Mouse (Mus musculus) spleen, adult 2 months (tissue): ENCODE measurements around the gene Cxcl17.

Experiments
- CTCF ChIP-seq: fragments of 200-500 bp; IDR thresholded peaks from 2 replicates; pipeline ENCODE4 v1.5.1; 2011; ENCODE audit warnings: mild to moderate bottlenecking, inconsistent platforms; ENCODE audit not compliant: insufficient read depth, insufficient read length, insufficient replicate concordance; ENCODE audit errors: extremely low read depth
- POLR2A ChIP-seq: fragments of 200-500 bp; IDR thresholded peaks from 2 replicates; pipeline ENCODE4 v1.6.1; 2011; ENCODE audit warnings: low read depth, low read length, inconsistent platforms

DNA sequence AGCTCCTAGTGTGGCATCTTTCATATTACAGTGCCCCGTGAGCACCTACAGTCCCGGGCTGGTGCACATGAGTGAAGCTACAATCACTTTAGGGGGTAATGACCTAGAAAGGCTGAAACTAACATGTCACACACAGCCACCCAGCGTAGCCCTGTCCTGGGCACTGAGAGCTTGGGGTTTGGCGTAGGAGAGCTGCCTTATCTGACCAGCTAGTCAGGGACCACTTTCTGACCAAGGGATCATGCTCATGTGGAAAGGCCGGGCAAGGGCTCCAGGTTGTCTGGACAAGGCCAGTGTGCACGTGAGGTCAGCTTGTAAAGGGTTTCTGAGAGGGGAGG, 28.1 kb upstream of the Cxcl17 start:
- TF ChIP-seq CTCF (no peak), POLR2A (no peak)
